Mouse (Mus musculus) thymus, adult 2 months (tissue): ENCODE results near the gene Mafb. TPM values are rescaled to one million over a fixed set of nuclear protein-coding genes. Genes with fewer than 3 reads are reported as not detected.
A peak's percentile ranks its signal among the peaks of the same experiment; 100 is the strongest.

Source experiments
- DNase-seq: peaks from one replicate; pipeline ENCODE4 v3.0.0; 2021
- H3K27ac ChIP-seq: fragments of 200-500 bp; 2 replicates; pipeline ENCODE4 v1.5.1; 2012; ENCODE audit warnings: low read length, control low read depth; ENCODE audit not compliant: control insufficient read depth, insufficient read depth
- H3K27me3 ChIP-seq: fragments of 200-500 bp; 2 replicates; pipeline ENCODE4 v1.6.1; 2012; ENCODE audit warnings: mild to moderate bottlenecking, low read length, moderate library complexity, mixed read lengths; ENCODE audit not compliant: control insufficient read depth, insufficient read depth
- H3K36me3 ChIP-seq: fragments of 200-500 bp; 2 replicates; pipeline ENCODE4 v1.6.1; 2012; ENCODE audit warnings: mild to moderate bottlenecking, low read length, moderate library complexity; ENCODE audit not compliant: control insufficient read depth, insufficient read depth
- H3K4me1 ChIP-seq: fragments of 200-500 bp; replicated peaks from 2 replicates; pipeline ENCODE4 v1.6.1; 2012; ENCODE audit warnings: low read length; ENCODE audit not compliant: control insufficient read depth, insufficient read depth
- H3K4me3 ChIP-seq: fragments of 200-500 bp; 2 replicates; pipeline ENCODE4 v1.5.1; 2012; ENCODE audit warnings: mild to moderate bottlenecking, low read length, control low read depth, moderate library complexity; ENCODE audit not compliant: control insufficient read depth, insufficient read depth
- CTCF ChIP-seq: fragments of 200-500 bp; IDR thresholded peaks from 2 replicates; pipeline ENCODE4 v1.5.1; 2012; ENCODE audit warnings: mild to moderate bottlenecking, control low read depth, low read length, moderate library complexity, borderline replicate concordance; ENCODE audit not compliant: control insufficient read depth, poor library complexity, insufficient read depth; ENCODE audit errors: extremely low read depth
- POLR2A ChIP-seq: fragments of 200-500 bp; IDR thresholded peaks from 2 replicates; pipeline ENCODE4 v1.6.1; 2012; ENCODE audit warnings: mild to moderate bottlenecking, low read length, control low read depth, moderate library complexity; ENCODE audit not compliant: control insufficient read depth, poor library complexity, insufficient read depth; ENCODE audit errors: extremely low read depth
- WGBS: fragments of 180-500 bp; shearing (Covaris S2); methylation state at CpG from one replicate; pipeline ENCODE4 v1.1.7; 2018; 5-methylcytosine and 5-hydroxymethylcytosine counted together
- polyA plus RNA-seq: library from polyadenylated mRNA; depleted of rRNA; stranded (reverse); fragments of >200 nt; gene quantifications from 2 replicates; pipeline ENCODE4 v1.2.3, GENCODE M21; 2012

Gene Mafb
- polyA plus RNA-seq, 1 experiment: 18.3 TPM

DNA sequence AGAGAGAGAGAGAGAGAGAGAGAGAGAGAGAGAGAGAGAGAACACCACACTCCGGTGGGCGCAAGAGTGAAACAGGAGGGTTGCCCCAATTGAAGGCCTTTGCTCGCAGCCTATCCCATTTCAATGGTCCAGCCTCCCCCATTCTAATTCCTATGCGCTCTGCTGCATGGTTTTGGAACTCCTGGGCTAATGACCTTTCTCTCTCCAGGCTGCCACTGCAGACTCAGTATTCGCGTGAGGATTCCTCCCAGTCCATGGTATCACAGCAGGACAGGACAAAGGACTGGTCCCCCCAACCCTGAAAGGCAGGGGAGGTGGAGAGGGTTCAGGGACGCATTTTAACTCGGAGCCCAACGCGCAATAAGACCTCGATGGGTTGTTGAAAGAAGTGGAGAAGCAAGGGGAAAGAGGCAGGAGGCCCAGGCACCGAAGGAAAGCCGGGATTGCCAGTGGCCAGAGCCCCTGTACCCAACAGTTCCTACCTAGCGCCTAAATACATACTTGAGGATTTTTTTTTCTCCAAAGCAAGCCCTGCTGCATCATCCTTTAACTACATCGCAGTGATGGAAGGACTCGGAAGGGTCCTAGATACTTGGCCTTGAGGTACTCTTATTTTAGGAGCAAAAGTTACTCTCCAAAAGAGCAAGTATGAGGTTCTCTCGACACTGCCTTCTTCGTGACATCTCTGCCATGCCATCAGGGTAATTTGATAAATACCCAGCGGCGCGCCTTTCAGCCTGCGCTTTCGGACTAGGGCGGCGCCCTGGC lies 3.0 kb upstream of the Mafb start:
- H3K27me3 ChIP-seq: peaks cover 18% of the 10 kb centered on the region; the same call in 1 of the 2 replicates
- no peaks in the 10 kb centered on the region for H3K36me3 ChIP-seq
- H3K27ac ChIP-seq: no peak overlapping the region
- H3K4me1 ChIP-seq: peaks cover 14% of the 10 kb centered on the region
- H3K4me3 ChIP-seq: no peak overlapping the region
- no peak for DNase-seq
- TF ChIP-seq POLR2A (no peak), CTCF (no peak)
- 17% methylated on average over 25 of the region's 25 CpGs for WGBS

DNA sequence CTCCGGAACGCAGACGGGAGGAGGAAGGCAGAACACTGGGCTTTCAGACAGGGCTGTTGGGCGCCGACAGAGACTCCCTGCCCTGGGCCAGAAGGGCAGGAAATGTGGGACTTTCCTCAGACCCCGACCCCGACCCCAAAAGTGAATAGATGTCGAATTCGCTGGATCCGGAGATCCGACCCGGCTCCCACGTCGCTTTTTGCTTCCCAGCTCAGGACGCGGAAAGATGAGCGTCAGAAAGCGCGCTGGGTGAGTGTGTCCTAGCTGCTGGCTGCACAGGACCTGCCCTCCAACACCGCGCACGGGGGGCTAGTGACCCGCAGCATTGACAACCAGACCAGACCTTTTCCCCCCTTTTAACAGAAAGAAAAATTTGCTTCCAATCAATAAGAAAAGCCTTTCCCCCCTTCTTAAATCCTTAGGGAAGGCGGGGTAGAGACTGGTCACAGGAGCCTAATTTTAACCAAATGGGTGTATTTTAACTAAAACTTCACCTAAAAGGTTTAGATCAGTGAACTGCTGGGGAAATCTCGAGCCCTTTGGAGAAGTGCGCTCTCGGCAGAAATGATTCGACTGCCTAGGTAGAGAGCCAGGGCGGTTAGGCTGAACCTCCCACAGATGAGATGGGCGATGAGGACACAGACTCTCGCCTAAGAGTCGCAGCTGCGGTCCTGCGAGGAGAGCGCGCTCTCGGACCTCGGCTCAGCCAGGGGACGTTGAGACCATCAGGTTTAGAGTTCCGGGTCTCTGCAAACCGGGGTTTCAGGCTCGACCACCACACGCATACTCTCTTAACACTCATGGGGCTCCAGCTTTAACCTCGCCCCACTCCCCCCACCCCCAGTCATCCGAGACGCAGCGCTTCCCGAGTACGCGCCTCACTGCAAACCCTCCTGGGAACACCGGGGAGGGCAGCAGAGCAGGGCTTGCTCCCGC lies 1.8 kb upstream of the Mafb start:
- 8% methylated on average over 52 of the region's 52 CpGs for WGBS
- no peak overlapping the region for H3K4me3 ChIP-seq
- H3K36me3 ChIP-seq: no peaks in the 10 kb centered on the region

DNA sequence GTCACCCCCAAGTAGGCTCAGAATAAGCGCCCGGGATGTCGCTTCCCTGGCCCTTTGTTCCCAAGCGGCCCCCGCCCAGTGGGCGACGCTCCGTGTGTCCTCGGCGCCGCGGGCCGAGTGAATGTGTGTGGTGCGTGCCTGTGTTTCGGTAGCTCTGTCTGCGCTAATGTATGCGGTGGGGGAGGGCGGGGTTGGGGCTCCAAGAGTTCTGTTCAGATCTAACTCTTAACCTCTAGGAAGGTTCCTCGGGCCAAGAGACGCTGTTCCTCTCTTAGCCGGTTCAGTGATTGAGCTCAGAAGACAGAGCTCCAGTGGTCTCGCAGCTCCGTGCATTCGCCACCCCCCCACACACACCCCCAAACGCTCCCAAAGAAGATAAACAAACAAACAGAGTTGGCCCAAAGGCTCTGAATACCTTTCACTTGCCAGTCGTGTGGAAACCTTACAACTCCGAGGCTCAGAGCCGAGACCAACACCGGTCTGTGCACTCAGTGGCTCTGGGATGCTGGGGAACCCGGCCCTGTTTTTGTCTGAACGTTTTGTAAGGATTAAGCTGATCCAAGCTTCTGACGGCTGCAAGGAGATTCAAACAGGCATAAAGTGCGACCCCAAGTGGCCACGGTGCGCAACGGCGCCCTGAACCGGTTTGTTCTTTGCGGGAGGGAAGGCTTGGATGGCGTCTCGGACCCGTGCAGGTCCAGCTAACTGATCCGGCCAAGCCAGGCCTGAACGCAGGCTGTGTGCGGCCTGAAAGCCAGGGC lies 763 bp upstream of the Mafb start:
- no peak overlapping the region; the same call in 1 of the 2 replicates for H3K27ac ChIP-seq
- peak overlapping the region; percentile 57 for H3K4me3 ChIP-seq
- no peaks in the 10 kb centered on the region for H3K36me3 ChIP-seq
- WGBS: 1% methylated on average over 45 of the region's 45 CpGs
- H3K4me1 ChIP-seq: peaks cover 18% of the 10 kb centered on the region
- peaks cover 20% of the 10 kb centered on the region for H3K27me3 ChIP-seq
- peak; percentile 90 for DNase-seq
- TF ChIP-seq CTCF: peak; percentile 93; the same call in 1 of the 2 replicates
- TF ChIP-seq POLR2A: no peak

More for the DNA sequence above, 1.8 kb upstream of the Mafb start:
- DNase-seq: no peak
- TF ChIP-seq CTCF (no peak), POLR2A (no peak)
- H3K27ac ChIP-seq: no peak overlapping the region
- peaks cover 18% of the 10 kb centered on the region; the same call in 1 of the 2 replicates for H3K27me3 ChIP-seq
- H3K4me1 ChIP-seq: peaks cover 18% of the 10 kb centered on the region

DNA sequence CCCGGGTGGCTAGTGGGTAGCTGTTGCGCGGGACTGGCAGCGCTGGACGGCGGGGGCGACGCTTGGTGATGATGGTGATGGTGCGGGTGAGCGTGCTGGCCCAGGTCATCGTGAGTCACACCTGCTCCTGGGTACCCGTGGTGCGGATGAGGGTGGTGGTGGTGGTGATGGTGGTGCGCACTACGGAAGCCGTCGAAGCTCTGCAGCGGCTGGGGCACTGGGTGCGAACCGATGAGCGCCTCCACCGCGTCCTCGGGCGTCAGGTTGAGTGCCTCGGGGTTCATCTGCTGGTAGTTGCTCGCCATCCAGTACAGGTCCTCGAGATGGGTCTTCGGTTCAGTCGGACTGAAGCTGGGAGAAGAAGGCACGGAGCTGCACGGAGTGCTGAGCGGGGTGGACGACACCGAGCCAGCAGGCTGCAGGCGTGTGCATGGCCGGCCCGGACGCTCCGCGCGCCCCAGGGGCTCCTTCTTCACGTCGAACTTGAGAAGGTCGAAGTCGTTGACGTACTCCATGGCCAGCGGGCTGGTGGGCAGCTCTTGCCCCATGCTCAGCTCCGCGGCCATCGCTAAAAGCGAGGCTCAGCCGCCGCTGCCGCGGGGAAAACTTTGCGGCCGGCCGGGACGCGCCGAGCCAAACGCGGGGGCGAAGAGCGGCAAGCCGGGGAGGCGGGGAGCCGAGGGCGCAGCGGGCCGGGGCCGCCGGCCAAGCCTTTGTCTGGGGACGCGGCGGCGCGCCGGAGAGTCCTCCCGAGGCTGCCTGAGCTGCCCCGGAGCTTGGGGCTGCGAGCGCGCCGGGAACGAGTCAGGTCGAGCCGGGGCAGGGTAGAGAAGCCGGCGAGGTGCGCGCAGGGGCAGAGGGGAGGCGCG lies 520 bp downstream of the Mafb start:
- 4% methylated on average over 95 of the region's 95 CpGs for WGBS
- Histone ChIP-seq H3K4me3 (peak overlapping the region; percentile 57), H3K36me3 (no peaks in the 10 kb centered on the region), H3K27me3 (peaks cover 29% of the 10 kb centered on the region), H3K4me1 (peaks cover 18% of the 10 kb centered on the region), H3K27ac (no peak overlapping the region)
- TF ChIP-seq CTCF: no peak
- no peak for TF ChIP-seq POLR2A
- DNase-seq: peak; percentile 34

DNA sequence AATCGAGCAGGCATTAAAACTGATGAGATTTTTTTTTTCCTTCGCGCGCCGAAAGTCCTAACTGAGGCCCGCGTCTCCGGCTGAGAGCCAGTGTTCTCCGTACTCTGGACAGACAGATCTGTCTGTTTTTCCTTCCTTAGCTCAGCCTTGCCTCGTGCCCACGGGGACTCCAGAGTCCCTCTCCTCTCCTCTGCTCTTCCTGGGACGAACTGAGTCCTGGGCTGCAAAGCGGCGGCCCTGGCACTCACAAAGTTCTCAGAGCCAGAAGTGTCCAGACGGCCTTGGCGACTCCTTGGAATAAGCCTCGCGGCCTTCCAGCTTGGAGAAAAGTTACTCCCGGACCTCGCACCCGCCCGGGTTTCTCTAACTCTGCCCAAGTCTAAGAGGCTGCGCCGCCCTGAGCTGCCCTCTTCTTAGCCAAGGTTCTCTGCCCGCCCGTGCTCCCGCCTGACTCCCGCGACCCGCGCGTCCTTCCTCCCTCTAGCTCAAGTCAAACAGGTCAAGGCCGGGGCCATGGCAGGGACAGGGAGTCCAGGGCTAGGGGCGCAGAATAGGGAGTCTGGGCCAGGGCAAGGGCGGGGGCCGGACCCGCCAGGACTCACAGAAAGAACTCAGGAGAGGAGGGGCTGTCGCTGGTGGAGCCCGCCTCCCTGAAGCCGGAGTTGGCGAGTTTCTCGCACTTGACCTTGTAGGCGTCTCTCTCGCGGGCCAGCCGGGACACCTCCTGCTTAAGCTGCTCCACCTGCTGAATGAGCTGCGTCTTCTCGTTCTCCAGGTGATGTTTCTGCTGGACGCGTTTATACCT lies 1.6 kb downstream of the Mafb start:
- peak; percentile 35 for DNase-seq
- H3K27me3 ChIP-seq: peaks cover 34% of the 10 kb centered on the region
- H3K27ac ChIP-seq: 0 out of 2 replicates have a peak overlapping the region, but pooled peaks have one; percentile 16
- peak overlapping the region; percentile 57 for H3K4me3 ChIP-seq
- TF ChIP-seq CTCF (no peak), POLR2A (no peak)
- peaks cover 18% of the 10 kb centered on the region for H3K4me1 ChIP-seq
- WGBS: 7% methylated on average over 50 of the region's 50 CpGs
- H3K36me3 ChIP-seq: no peaks in the 10 kb centered on the region

DNA sequence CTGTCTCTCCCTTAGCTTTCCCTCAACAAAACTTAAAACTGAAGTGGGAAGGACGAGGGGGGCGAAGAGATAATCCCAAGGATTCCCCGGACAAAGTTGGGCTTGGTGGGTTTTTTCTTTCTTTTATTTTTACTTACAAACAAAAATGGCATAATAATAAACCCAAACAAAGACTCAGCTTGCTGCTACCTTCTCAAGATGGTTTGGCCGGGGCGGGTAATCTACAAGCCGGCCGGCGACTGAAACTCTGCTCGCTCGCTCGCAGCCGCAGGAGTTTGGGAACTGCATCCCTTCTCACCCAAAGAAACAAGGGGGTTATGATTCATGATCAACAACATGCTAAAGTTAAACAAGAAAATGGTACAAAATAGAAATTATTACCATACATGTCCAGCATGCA lies 2.2 kb downstream of the Mafb start:
- Histone ChIP-seq H3K4me1 (peaks cover 18% of the 10 kb centered on the region), H3K27me3 (peaks cover 34% of the 10 kb centered on the region), H3K36me3 (no peaks in the 10 kb centered on the region), H3K4me3 (0 out of 2 replicates have a peak overlapping the region, but pooled peaks have one; percentile 14), H3K27ac (no peak overlapping the region)
- 12% methylated on average over 12 of the region's 12 CpGs for WGBS
- DNase-seq: no peak
- no peak for TF ChIP-seq POLR2A
- TF ChIP-seq CTCF: no peak
